Mouse (Mus musculus) myocyte (in vitro differentiated cells): ENCODE data around the gene Stxbp4. TPM values are rescaled to one million over a fixed set of nuclear protein-coding genes. Genes with fewer than 3 reads are reported as not detected.
A peak's percentile ranks its signal among the peaks of the same experiment; 100 is the strongest.

Experiments used
- H3K27me3 ChIP-seq: one replicate; pipeline ENCODE4 v1.6.1; 2011; ENCODE audit not compliant: control insufficient read depth, insufficient read depth, insufficient read length
- H3K36me3 ChIP-seq: one replicate; pipeline ENCODE4 v1.6.1; 2011; ENCODE audit not compliant: control insufficient read depth, insufficient read depth
- H3K4me2 ChIP-seq: one replicate; pipeline ENCODE4 v1.6.1; 2011; ENCODE audit warnings: low read depth, control low read depth
- H3K4me3 ChIP-seq: one replicate; pipeline ENCODE4 v1.5.1; 2011; ENCODE audit warnings: mild to moderate bottlenecking, control low read depth, moderate library complexity
- H3K79me2 ChIP-seq: one replicate; pipeline ENCODE4 v1.6.1; 2011; ENCODE audit not compliant: control insufficient read depth, insufficient read depth
- H3ac ChIP-seq: one replicate; pipeline ENCODE4 v1.6.1; 2011; ENCODE audit not compliant: control insufficient read depth, insufficient read length
- CEBPB ChIP-seq: IDR thresholded peaks from 2 replicates; pipeline ENCODE4 v1.6.1; 2011; ENCODE audit warnings: mild to moderate bottlenecking, moderate library complexity; ENCODE audit not compliant: poor library complexity, insufficient read depth, severe bottlenecking
- E2F4 ChIP-seq: IDR thresholded peaks from one replicate; pipeline ENCODE4 v1.6.1; 2011; ENCODE audit warnings: mild to moderate bottlenecking, control low read depth, moderate library complexity; ENCODE audit not compliant: insufficient read depth
- MAX ChIP-seq: IDR thresholded peaks from one replicate; pipeline ENCODE4 v1.6.1; 2011; ENCODE audit warnings: low read depth, mild to moderate bottlenecking, control low read depth
- MYOD1 ChIP-seq, 3 experiments: IDR thresholded peaks; one replicate each; pipeline ENCODE4 v1.6.1; 2011; ENCODE audit warnings: control low read depth in 2 of 3, low read depth in 2 of 3, mild to moderate bottlenecking in 2 of 3, moderate library complexity in 1 of 3; ENCODE audit not compliant: insufficient read length in 2 of 3, control insufficient read depth in 1 of 3
- MYOG ChIP-seq, 3 experiments: IDR thresholded peaks; one replicate each; pipeline ENCODE4 v1.6.1; 2011; ENCODE audit warnings: control low read depth in 2 of 3, low read depth in 2 of 3, mild to moderate bottlenecking in 2 of 3; ENCODE audit not compliant: insufficient read length in 2 of 3, control insufficient read depth in 1 of 3, insufficient read depth in 1 of 3
- POLR2A ChIP-seq: IDR thresholded peaks from one replicate; pipeline ENCODE4 v1.6.1; 2011; ENCODE audit warnings: low read depth, mild to moderate bottlenecking, control low read depth, moderate library complexity; ENCODE audit not compliant: insufficient read length
- POLR2AphosphoS2 ChIP-seq: IDR thresholded peaks from one replicate; pipeline ENCODE4 v1.6.1; 2011; ENCODE audit warnings: low read depth, control low read depth; ENCODE audit not compliant: insufficient read length
- REST ChIP-seq: IDR thresholded peaks from one replicate; pipeline ENCODE4 v1.6.1; 2011; ENCODE audit warnings: mild to moderate bottlenecking, control low read depth, moderate library complexity; ENCODE audit not compliant: insufficient read depth, insufficient read length
- SRF ChIP-seq: IDR thresholded peaks from one replicate; pipeline ENCODE4 v1.6.1; 2011; ENCODE audit warnings: low read depth; ENCODE audit not compliant: control insufficient read depth, insufficient read length
- TCF12 ChIP-seq: IDR thresholded peaks from one replicate; pipeline ENCODE4 v1.6.1; 2011; ENCODE audit warnings: mild to moderate bottlenecking, control low read depth; ENCODE audit not compliant: poor library complexity, insufficient read depth, severe bottlenecking
- TCF3 ChIP-seq: IDR thresholded peaks from one replicate; pipeline ENCODE4 v1.6.1; 2011; ENCODE audit warnings: low read depth, control low read depth; ENCODE audit not compliant: insufficient read length
- USF1 ChIP-seq: IDR thresholded peaks from one replicate; pipeline ENCODE4 v1.6.1; 2011; ENCODE audit warnings: low read depth, mild to moderate bottlenecking, control low read depth, moderate library complexity
- polyA plus RNA-seq: library from polyadenylated mRNA; unstranded; fragments of >200 nt; fragmentation: generic; extraction: Trizol; gene quantifications from one replicate; pipeline ENCODE4 v1.2.1, GENCODE M21; 2012; ENCODE audit warnings: missing spikeins

The Stxbp4 gene
- polyA plus RNA-seq, 1 experiment, result 2.9 TPM

DNA sequence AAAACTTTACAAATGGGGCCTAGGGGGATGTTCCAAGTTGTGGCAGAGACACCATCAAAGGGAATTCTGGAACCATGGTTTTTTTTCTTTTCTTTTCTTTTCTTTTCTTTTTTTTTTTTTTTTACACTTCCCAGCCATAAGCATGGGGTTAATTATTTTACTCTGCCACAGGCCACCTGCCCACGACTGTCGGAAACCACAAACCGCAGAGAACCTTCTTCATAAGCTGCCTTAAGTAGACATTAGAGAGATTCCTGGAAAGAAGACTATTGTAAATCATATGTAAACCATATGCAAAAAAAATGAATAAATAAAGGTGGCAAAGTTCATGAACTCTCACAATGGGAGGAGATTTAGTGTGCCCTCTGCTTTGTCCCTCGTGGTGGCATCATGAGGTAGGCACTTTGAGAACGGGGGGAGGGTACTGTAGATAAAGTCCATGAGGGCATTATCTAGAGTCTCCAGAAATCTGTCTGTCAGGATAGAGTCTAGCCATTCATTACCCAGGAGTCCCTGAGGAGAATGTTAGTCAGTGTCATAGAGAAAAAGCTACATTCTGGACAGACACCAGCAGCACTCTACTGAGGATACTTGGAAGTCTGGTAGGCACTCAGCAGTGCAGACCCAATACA is 37.7 kb upstream of the Stxbp4 start:
- H3ac ChIP-seq, result no peak overlapping the region
- H3K4me2 ChIP-seq, result no peak overlapping the region
- no peak for TF ChIP-seq REST
- TF ChIP-seq POLR2A, result no peak
- no peak for TF ChIP-seq MYOG (IDR thresholded peaks at IDR 0.05; ENCODE audit: control insufficient read depth in 1 of 3, insufficient read depth in 1 of 3, insufficient read length in 2 of 3, low read depth in 2 of 3)
- H3K4me3 ChIP-seq, result no peak overlapping the region
- no peaks in the 10 kb centered on the region for H3K36me3 ChIP-seq
- no peaks in the 10 kb centered on the region for H3K27me3 ChIP-seq
- no peaks in the 10 kb centered on the region for H3K79me2 ChIP-seq

DNA sequence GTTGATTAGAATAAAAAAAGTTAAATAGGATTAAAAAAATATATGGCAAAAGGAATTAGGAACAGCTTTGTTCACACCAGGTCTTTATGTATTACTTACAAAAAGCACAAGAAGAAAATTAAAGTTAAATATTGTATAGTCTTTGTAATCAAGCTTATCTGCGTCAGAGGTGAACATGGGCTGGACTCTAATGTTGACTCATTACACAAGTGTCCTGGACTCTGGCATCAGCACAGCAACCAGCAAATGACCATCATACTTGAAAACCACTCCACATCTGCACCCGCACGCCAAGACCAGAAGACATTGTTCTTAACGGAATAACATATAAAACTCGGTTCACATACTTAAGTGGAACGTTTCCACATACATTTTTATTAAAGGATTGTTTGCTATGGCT is 29.4 kb upstream of the Stxbp4 start:
- Histone ChIP-seq H3ac (no peak overlapping the region), H3K36me3 (no peaks in the 10 kb centered on the region), H3K4me3 (no peak overlapping the region), H3K27me3 (no peaks in the 10 kb centered on the region), H3K4me2 (no peak overlapping the region), H3K79me2 (no peaks in the 10 kb centered on the region)
- no peak for TF ChIP-seq POLR2A
- no peak for TF ChIP-seq MYOG (IDR thresholded peaks at IDR 0.05; ENCODE audit: control insufficient read depth in 1 of 3, insufficient read depth in 1 of 3, insufficient read length in 2 of 3, low read depth in 2 of 3)
- TF ChIP-seq TCF3, result no peak
- no peak for TF ChIP-seq TCF12
- TF ChIP-seq SRF, result no peak
- TF ChIP-seq MAX, result no peak
- TF ChIP-seq MYOD1 (IDR thresholded peaks at IDR 0.05; ENCODE audit: control insufficient read depth in 1 of 3, insufficient read length in 2 of 3, low read depth in 2 of 3), result no peak
- no peak for TF ChIP-seq CEBPB
- TF ChIP-seq E2F4, result no peak
- no peak for TF ChIP-seq POLR2AphosphoS2
- no peak for TF ChIP-seq USF1
- no peak for TF ChIP-seq REST

DNA sequence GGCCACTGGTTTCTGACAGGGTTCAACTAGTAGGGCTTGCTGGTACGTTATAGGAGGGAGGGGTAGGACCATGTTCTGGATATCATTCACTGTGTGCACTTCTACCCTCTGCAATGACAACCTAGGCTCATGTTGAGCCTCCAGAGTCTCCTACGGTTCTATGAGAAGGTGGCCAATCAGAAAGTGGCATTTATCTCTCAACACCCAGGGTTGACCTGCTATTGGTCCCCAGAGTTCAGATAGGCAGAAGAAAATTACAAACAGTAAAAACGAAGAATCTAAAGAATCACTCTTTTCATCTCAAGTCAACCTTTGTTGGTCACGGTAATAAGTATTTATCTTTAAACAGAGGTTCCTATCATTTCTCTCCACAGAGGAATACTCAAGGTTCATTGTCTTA is 29.0 kb upstream of the Stxbp4 start:
- Histone ChIP-seq H3K36me3 (no peaks in the 10 kb centered on the region), H3K4me3 (no peak overlapping the region), H3K27me3 (no peaks in the 10 kb centered on the region), H3K4me2 (no peak overlapping the region), H3ac (no peak overlapping the region), H3K79me2 (no peaks in the 10 kb centered on the region)
- no peak for TF ChIP-seq CEBPB
- TF ChIP-seq SRF, result no peak
- TF ChIP-seq POLR2AphosphoS2, result no peak
- no peak for TF ChIP-seq POLR2A
- TF ChIP-seq MAX, result no peak
- TF ChIP-seq MYOG (IDR thresholded peaks at IDR 0.05; ENCODE audit: control insufficient read depth in 1 of 3, insufficient read depth in 1 of 3, insufficient read length in 2 of 3, low read depth in 2 of 3), result no peak
- TF ChIP-seq E2F4, result no peak
- no peak for TF ChIP-seq MYOD1 (IDR thresholded peaks at IDR 0.05; ENCODE audit: control insufficient read depth in 1 of 3, insufficient read length in 2 of 3, low read depth in 2 of 3)
- no peak for TF ChIP-seq REST
- TF ChIP-seq TCF12, result no peak
- TF ChIP-seq USF1, result no peak
- no peak for TF ChIP-seq TCF3

DNA sequence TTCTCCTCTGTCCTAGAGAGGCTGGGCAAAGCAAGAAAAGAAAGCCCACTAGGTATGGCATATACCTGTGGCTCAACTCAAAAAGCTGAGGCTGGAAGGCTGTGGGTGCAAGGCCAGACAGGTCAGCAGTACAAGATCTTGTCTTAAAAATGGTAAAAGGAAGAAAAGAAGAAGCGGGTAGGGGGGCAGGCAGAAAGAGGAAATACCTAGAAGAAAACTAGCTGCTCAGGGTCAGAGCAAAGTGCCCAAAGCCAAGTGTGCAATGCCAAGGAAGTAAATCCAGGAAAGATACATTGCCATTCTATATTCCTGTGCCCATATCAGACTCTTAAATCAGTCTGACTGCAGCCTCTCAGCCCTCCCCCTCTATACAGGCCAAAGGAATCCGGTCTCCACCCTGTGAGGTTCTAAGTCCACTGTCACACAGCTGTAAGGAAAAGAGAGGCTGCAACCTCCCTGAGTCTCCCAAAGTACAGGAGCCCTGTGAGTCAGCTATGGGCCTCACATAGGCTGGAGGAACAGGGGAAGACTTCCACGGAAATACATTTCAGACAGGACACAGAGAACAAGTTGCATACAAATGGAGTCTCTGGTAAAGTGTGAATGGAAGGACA is 28.4 kb upstream of the Stxbp4 start:
- H3K79me2 ChIP-seq, result no peaks in the 10 kb centered on the region
- H3K36me3 ChIP-seq, result no peaks in the 10 kb centered on the region
- no peak overlapping the region for H3ac ChIP-seq
- H3K4me3 ChIP-seq, result no peak overlapping the region
- TF ChIP-seq POLR2A, result no peak
- H3K27me3 ChIP-seq, result no peaks in the 10 kb centered on the region
- H3K4me2 ChIP-seq, result no peak overlapping the region

DNA sequence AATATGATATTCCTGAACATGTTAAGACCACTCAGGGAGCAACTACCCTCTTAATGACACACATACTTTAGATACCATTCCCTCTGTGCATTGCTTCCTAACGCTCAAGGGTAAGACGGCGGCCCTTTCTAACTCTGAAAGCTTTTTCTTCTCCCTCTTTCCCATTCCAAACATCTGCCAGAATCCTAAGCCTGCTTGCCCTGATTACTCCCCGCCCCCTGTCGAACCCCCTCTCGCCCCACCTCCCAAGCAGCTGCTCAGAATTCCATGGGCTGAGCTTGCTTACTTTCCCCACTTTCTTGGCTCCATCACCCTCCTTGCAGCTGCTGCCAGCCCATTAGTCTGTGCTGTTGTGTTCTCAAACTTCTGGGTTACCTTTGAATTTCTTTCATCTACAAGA is 27.3 kb upstream of the Stxbp4 start:
- H3ac ChIP-seq, result no peak overlapping the region
- H3K79me2 ChIP-seq, result no peaks in the 10 kb centered on the region
- H3K4me3 ChIP-seq, result no peak overlapping the region
- TF ChIP-seq TCF12 (no peak), MYOG (IDR thresholded peaks at IDR 0.05; ENCODE audit: control insufficient read depth in 1 of 3, insufficient read depth in 1 of 3, insufficient read length in 2 of 3, low read depth in 2 of 3) (peak in 2 of 3 experiments; percentile 47 to 55), POLR2AphosphoS2 (no peak), POLR2A (no peak), USF1 (no peak), MYOD1 (IDR thresholded peaks at IDR 0.05; ENCODE audit: control insufficient read depth in 1 of 3, insufficient read length in 2 of 3, low read depth in 2 of 3) (peak in 2 of 3 experiments; percentile 36 to 53), E2F4 (no peak), MAX (no peak)
- H3K36me3 ChIP-seq, result no peaks in the 10 kb centered on the region
- H3K27me3 ChIP-seq, result no peaks in the 10 kb centered on the region
- no peak overlapping the region for H3K4me2 ChIP-seq
